In the genomic region with DNA sequence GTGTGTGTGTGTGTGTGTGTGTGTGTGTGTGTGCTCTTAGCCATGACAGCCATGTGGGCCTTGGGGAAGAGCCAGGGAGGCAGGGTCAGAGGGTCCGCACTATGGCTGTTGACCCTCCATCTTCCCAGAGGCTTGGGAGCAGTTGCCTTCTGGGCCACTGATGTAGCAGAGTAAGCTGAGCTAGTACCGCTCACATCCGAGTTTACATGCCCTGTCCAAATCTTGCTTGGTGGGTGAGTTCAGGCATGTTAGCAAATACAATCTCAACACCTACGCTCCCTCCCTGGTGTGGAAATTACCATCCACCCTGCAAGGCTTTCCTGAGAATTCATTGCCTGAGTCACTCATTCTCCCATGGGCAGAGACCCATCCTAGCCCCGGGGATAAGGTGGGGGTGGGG, we compare ENCODE assay signal across 25 mouse cellular contexts. TPM values are rescaled to one million over a fixed set of nuclear protein-coding genes. Genes with fewer than 3 reads are reported as not detected.
"Had no signal": no experiment of that assay in that cellular context is flagged by ENCODE, and none has a peak within 500 bp of the region (broad histone marks: within the 10 kb centered on the region; RNA-seq: fewer than 3 reads in every experiment).

No protein-coding gene starts in this region.

- H3K36me3 ChIP-seq: limb, embryonic 13.5 days; liver, embryonic 13.5 days; neural tube, embryonic 12.5 days; neural tube, embryonic 15.5 days; stomach, embryonic 15.5 days had no signal

- H3K9me3 ChIP-seq: limb, embryonic 13.5 days; liver, embryonic 13.5 days; neural tube, embryonic 12.5 days; neural tube, embryonic 15.5 days; stomach, embryonic 15.5 days had no signal

- H3K4me1 ChIP-seq: liver, embryonic 13.5 days; neural tube, embryonic 12.5 days; neural tube, embryonic 15.5 days had no signal

- H3K9ac ChIP-seq: limb, embryonic 13.5 days; liver, embryonic 13.5 days; neural tube, embryonic 12.5 days; neural tube, embryonic 15.5 days; stomach, embryonic 15.5 days had no signal

- H3K27ac ChIP-seq: kidney, postnatal 0 days; layer of hippocampus, adult 2 months; left cerebral cortex, adult 2 months; limb, embryonic 13.5 days; liver, embryonic 13.5 days; neural tube, embryonic 12.5 days; neural tube, embryonic 15.5 days; stomach, embryonic 15.5 days had no signal

- H3K4me2 ChIP-seq: limb, embryonic 13.5 days; liver, embryonic 13.5 days; midbrain, embryonic 11.5 days; neural tube, embryonic 12.5 days; neural tube, embryonic 15.5 days; stomach, embryonic 15.5 days had no signal

- H3K27me3 ChIP-seq: limb, embryonic 13.5 days; neural tube, embryonic 12.5 days; neural tube, embryonic 15.5 days; stomach, embryonic 15.5 days had no signal

- DNase-seq: kidney, adult 2 months; kidney, postnatal 25 days; layer of hippocampus, adult 9-11 months; left cerebral cortex, postnatal 4 days; liver, embryonic 13.5 days; lung, adult 2 months; lung, postnatal 14 days; lung, postnatal 4 days; midbrain, embryonic 14.5 days; right cerebral cortex, adult 18-20 months; right cerebral cortex, postnatal 14 days; right cerebral cortex, postnatal 4 days; thymus, adult 18-20 months; thymus, postnatal 36 days had no signal

- H3K4me3 ChIP-seq: layer of hippocampus, adult 2 months; left cerebral cortex, adult 2 months; limb, embryonic 13.5 days; liver, embryonic 13.5 days; neural tube, embryonic 12.5 days; neural tube, embryonic 15.5 days; stomach, embryonic 15.5 days had no signal

RNA-seq across cellular contexts. Expression of gene Myom3, which starts 21.8 kb away (rescaled TPM):
- total RNA-seq: megakaryocyte progenitor cell, adult 5-6 weeks; megakaryocyte-erythroid progenitor cell, adult 5-6 weeks had no signal

RNA-seq across cellular contexts. Expression of gene Il22ra1, which starts 53.3 kb away (rescaled TPM):
- total RNA-seq: megakaryocyte progenitor cell, adult 5-6 weeks; megakaryocyte-erythroid progenitor cell, adult 5-6 weeks had no signal
- polyA plus RNA-seq: kidney, embryonic 14.5 days; limb, embryonic 13.5 days; midbrain, embryonic 11.5 days; midbrain, embryonic 14.5 days; neural tube, embryonic 12.5 days; neural tube, embryonic 15.5 days had no signal
